Mouse (Mus musculus): ENCODE data around the gene Irf2bp2.

- TF ChIP-seq GATA1 (IDR thresholded peaks at IDR 0.05; ENCODE audit: low read length), result no peak
- TF ChIP-seq TAL1 (IDR thresholded peaks at IDR 0.05; ENCODE audit: low read length), result no peak
These were observed 2.5 kb downstream of the Irf2bp2 start for GRCm38 (mm10) chr8:126591141-126591820.

Measured in erythroblast, embryonic 14.5 days (primary cell).